Mouse (Mus musculus): Measurements from ENCODE around the gene Mkks.

Gene Mkks

DNA sequence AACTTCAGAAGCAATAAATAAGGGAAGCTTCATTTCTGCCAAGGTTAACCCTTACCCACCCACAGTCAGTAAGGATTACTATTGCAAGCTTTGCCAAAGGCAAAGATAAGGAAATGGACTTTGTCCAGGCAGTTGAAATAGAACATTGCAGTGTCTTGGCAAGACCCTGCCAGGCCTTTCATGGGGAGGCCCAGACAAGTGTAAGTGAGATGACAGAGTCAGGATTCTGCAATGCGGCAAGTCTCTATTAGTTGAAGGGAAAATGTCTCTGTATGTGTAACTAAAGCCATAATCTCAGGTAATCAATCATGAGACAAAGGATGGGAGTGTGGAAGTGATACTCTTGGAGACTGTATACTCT, 56.5 kb downstream of the Mkks start:
- no peak for DNase-seq

DNA sequence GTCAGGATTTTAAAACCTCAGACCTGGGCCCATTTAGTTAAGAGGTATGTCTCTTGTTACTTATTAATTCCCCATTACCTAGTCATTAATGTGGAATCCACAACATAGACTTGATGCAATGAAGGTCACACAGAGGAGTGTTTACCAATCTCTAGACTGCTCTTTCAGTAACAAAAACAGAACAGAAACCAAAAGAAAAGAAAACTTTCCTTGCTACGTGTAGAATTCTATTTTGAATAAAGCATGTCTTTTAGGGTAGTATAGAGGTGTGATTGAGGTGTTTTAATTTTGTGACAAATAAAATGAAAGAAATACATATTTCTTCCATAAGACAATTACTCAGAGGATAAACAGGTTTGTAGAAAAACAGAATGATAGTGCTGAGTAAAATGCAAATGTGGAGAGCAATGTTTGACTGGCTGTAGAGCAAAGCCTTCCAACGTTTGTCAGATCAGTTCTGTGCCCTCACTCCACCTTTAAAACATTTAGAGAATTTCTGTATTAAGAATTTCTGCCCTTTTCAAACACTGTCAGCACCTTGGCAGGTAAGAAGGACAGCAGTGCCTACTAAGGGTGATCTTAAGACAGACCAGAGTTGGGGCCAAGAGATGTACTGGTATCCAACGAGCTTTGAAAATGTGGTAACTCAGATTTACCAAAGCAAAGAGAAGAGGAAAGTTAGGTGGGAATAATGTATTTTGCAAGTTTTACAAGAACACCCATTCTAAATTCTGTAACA, 57.0 kb downstream of the Mkks start:
- DNase-seq: no peak

DNA sequence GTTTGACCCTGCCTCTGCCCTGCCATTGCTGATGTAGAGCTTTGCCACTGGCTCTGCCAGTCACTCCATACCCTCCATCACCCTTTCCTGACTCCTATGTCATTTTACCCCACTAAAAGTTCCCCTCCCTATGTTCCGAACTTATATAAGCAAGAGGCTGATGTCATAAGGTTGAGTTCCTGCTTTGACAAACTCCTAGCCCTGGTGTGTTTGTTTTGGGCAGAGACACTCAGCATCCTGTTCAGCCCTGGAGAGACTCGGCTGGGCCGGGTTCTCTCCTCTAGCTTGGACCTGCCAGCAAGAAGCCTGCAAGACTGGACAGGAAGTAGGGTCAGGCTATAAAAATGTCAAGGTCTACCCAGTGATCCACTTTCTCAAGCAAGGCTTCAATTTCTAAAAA, 58.3 kb downstream of the Mkks start:
- no peak for DNase-seq

DNA sequence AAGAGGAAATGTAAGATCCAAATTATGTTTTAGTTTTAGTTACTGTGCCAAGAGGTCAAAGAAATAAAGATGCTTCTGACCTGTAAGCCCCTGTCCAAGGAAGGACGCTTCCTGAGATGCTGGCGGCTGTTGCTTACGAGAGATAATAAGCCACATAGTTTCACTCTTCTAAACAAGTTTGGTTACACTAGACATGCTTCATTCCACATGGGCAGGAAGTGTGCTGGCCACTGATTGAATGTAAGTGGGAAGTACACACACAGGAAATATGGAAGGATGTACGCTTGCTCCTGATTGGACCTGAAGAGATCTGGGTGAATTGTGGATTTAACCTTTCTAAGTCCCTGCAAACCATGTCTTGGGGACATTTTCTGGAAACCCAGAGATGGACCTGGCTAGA, 63.6 kb downstream of the Mkks start:
- no peak for DNase-seq

Measured in thymus, postnatal 4 days (tissue).